Mouse (Mus musculus) heart, embryonic 15.5 days (tissue): Measurements from ENCODE around the gene Slc51a. TPM values are rescaled to one million over a fixed set of nuclear protein-coding genes. Genes with fewer than 3 reads are reported as not detected.

Experiments
- ATAC-seq: fragments of 200-750 bp; cut with Nextera tagmentation; replicated peaks from 2 replicates; pipeline ENCODE4 v1.8.0; 2017; ENCODE audit warnings: low read depth, moderate TSS enrichment; ENCODE audit not compliant: insufficient number of reproducible peaks, insufficient read depth, low FRiP score
- H3K27ac ChIP-seq: fragments of 300-500 bp; sonication (generic); 2 replicates; pipeline ENCODE4 v1.5.1; 2015; ENCODE audit warnings: mild to moderate bottlenecking, inconsistent platforms
- H3K27me3 ChIP-seq: fragments of 300-500 bp; sonication (generic); 2 replicates; pipeline ENCODE4 v1.6.1; 2015; ENCODE audit warnings: inconsistent platforms
- H3K36me3 ChIP-seq: fragments of 300-500 bp; sonication (generic); 2 replicates; pipeline ENCODE4 v1.6.1; 2015; ENCODE audit warnings: mild to moderate bottlenecking, inconsistent platforms
- H3K4me1 ChIP-seq: fragments of 300-500 bp; sonication (generic); replicated peaks from 2 replicates; pipeline ENCODE4 v1.6.1; 2015; ENCODE audit warnings: inconsistent platforms
- H3K4me2 ChIP-seq: fragments of 300-500 bp; sonication (generic); 2 replicates; pipeline ENCODE4 v1.6.1; 2015; ENCODE audit warnings: inconsistent platforms, mild to moderate bottlenecking, moderate library complexity
- H3K4me3 ChIP-seq: fragments of 300-500 bp; sonication (generic); 2 replicates; pipeline ENCODE4 v1.5.1; 2015; ENCODE audit warnings: mild to moderate bottlenecking, inconsistent platforms
- H3K9ac ChIP-seq: fragments of 300-500 bp; sonication (generic); 2 replicates; pipeline ENCODE4 v1.6.1; 2015; ENCODE audit warnings: mild to moderate bottlenecking, inconsistent platforms
- H3K9me3 ChIP-seq: fragments of 300-500 bp; sonication (generic); replicated peaks from 2 replicates; pipeline ENCODE4 v1.6.1; 2016; ENCODE audit warnings: inconsistent platforms
- WGBS: fragments of 180-500 bp; shearing (Covaris S2); methylation state at CpG from one replicate; pipeline ENCODE4 v1.1.7; 2015; ENCODE audit warnings: mixed read lengths; 5-methylcytosine and 5-hydroxymethylcytosine counted together
- polyA plus RNA-seq: library from polyadenylated mRNA; unstranded; fragments of >200 nt; fragmentation: Nextera tagmentation; extraction: Ambion mirVana; gene quantifications from 2 replicates; pipeline ENCODE4 v1.2.1, GENCODE M21; 2015

Slc51a gene
- polyA plus RNA-seq, 1 experiment from 2014 or later, result 0.49 TPM

DNA sequence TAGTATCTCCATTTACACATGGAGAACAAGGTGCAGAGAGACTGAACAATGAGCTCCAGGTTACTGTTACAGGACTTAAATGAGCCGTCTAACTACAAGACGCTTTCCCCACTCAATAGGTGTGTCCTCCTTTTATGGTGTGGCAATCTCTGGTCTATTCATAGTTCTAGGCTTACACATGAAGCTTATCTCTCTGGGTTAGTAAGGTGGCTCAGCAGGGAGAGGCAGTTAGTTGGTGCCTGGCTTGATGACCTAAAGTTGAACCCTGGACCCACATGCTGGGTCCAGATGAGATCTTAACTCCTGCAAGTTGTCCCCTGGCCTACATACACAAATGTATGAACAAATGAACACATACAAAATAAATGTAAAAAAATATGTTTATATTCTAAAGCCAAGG lies 24.3 kb downstream of the Slc51a start:
- Histone ChIP-seq H3K4me3 (no peak overlapping the region), H3K36me3 (peaks cover 27% of the 10 kb centered on the region), H3K4me1 (peaks cover 12% of the 10 kb centered on the region), H3K9ac (no peak overlapping the region), H3K27me3 (no peaks in the 10 kb centered on the region), H3K9me3 (no peaks in the 10 kb centered on the region), H3K4me2 (no peak overlapping the region), H3K27ac (peak overlapping the region; percentile 77)
- WGBS, result 52% methylated on average over 2 of the region's 2 CpGs
- peak; percentile 69 for ATAC-seq

DNA sequence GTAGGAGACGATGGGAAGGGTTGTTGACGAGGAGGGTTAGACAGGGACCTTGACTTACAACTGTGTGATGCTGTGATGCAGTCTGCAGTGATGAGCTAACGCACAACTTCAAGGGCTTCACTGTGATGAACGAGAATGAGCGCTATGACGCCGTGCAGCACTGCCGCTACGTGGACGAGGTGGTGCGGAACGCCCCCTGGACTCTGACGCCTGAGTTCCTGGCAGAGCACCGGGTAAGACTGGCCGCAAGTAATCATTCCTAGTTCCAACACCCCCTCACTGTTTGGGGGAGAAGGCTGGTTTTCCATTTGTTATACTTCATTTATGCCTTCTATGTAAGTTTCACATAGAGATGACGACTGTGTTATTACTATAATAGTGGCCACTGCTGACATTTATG lies 24.7 kb downstream of the Slc51a start:
- Histone ChIP-seq H3K9me3 (no peaks in the 10 kb centered on the region), H3K27me3 (no peaks in the 10 kb centered on the region), H3K4me3 (no peak overlapping the region), H3K27ac (peak overlapping the region; percentile 77), H3K4me2 (no peak overlapping the region), H3K36me3 (peaks cover 22% of the 10 kb centered on the region), H3K4me1 (peaks cover 12% of the 10 kb centered on the region), H3K9ac (no peak overlapping the region)
- 83% methylated on average over 16 of the region's 16 CpGs for whole genome bisulfite sequencing
- no peak for ATAC-seq

DNA sequence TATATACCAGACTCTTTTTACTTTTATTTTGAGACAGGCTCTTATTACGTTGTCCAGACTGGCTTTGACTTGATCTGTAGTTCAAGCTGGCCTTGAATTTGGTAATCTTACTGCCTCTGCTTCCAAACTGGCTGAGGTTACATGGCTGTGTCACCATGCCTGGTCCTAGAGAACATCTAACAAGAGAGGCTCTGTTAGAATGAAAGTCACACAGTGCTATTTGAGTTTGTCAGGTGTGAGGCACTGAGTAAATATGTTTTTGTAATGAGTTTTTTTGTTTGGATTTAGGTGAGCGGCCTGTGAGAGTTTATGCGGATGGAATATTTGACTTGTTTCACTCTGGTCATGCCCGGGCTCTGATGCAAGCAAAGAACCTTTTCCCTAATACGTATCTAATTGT lies 26.0 kb downstream of the Slc51a start:
- no peak overlapping the region for H3K9ac ChIP-seq
- H3K27me3 ChIP-seq, result no peaks in the 10 kb centered on the region
- H3K4me2 ChIP-seq, result no peak overlapping the region
- no peak for ATAC-seq
- no peak overlapping the region; the same call in 1 of the 2 replicates for H3K27ac ChIP-seq
- no peaks in the 10 kb centered on the region for H3K9me3 ChIP-seq
- peaks cover 18% of the 10 kb centered on the region for H3K36me3 ChIP-seq
- H3K4me3 ChIP-seq, result no peak overlapping the region
- H3K4me1 ChIP-seq, result peaks cover 14% of the 10 kb centered on the region
- WGBS, result 91% methylated on average over 5 of the region's 5 CpGs

DNA sequence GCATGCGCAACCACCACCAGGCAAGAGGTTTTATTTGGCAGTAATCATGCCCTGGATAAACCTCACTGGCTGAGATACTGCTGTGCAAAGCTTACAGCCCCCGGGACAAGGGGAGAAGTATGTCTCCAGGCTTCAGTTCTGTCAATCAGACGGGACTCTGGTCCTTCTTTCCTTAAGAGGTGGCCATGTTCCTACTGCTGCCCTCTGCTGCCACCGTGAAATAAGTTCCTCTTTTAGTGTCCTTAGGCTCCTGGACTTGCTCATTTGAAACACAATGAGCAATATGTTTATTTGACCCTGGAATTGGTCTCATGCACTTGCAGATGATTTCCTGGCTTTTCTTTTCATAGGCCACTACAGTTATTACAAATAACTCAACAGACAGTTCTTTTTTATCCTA lies 27.2 kb downstream of the Slc51a start:
- no peak overlapping the region for H3K4me2 ChIP-seq
- H3K9me3 ChIP-seq, result no peaks in the 10 kb centered on the region
- no peaks in the 10 kb centered on the region for H3K27me3 ChIP-seq
- ATAC-seq, result no peak
- no peak overlapping the region for H3K4me3 ChIP-seq
- H3K36me3 ChIP-seq, result peaks cover 27% of the 10 kb centered on the region
- no peak overlapping the region for H3K27ac ChIP-seq
- 50% methylated on average over 4 of the region's 4 CpGs for WGBS
- no peak overlapping the region for H3K9ac ChIP-seq
- H3K4me1 ChIP-seq, result peaks cover 14% of the 10 kb centered on the region

DNA sequence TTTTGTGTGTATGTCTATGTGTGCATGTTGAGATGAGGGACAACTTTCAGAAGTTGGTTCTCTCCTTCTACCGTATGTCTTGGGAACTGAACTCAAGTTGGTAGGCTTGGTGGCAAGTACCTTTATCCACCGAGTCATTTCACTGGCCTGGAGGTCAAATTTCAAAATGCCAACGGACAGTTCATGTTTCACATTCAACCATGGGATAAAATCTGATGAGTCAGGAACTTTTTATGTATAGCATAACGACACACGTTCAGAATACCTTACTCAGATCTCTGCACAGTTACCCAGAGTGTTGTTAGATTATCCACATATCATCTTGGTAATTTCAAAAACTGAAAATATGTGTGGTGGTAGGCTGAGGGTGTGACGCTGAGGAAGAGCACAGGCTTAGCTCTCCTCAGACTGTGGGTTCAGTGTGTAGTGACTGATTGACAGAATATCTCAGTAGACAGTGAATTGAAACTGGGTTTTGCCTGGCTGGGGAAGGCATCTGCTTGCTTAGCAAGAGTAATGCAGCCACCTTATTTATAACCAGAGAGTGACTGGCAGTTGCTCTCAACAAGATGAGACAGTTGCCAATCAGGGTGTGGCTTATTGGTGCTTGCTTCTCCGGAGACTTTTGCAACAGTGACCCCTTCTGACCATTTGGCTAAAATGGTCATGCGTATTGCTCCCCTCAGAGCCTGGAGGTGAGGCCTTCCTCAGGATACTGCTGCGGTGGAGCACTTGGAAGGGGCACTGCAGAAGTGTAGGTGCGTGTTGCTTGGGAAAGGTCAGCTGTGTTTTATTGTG lies 29.9 kb downstream of the Slc51a start:
- H3K4me1 ChIP-seq, result peaks cover 4% of the 10 kb centered on the region; the same call in 1 of the 2 replicates
- H3K9ac ChIP-seq, result no peak overlapping the region
- H3K27ac ChIP-seq, result no peak overlapping the region
- 55% methylated on average over 10 of the region's 10 CpGs for WGBS
- no peaks in the 10 kb centered on the region for H3K27me3 ChIP-seq
- 0 out of 2 replicates have a peak, but pooled peaks have one; percentile 53 for ATAC-seq
- no peak overlapping the region for H3K4me3 ChIP-seq
- H3K9me3 ChIP-seq, result no peaks in the 10 kb centered on the region
- H3K4me2 ChIP-seq, result no peak overlapping the region
- H3K36me3 ChIP-seq, result peaks cover 41% of the 10 kb centered on the region

DNA sequence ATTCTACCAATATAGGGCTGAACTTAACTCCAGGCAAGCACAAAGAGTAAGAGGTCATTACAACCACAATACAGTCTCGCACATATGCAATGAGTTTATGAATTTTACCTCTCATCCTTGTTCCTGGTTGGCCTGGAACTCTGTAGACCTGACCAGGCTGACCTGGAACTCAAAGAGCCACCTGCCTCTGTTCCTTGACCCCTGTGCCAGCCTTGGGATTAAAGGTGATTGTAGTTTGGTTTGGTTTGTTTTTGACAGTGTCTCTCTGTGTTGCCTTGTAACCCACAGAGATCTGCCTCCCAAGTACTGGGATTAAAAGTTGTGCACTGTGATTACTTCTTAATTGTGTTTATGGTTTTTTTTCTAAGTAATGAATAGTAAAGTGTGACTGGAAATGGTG lies 30.9 kb downstream of the Slc51a start:
- Histone ChIP-seq H3K36me3 (peaks cover 40% of the 10 kb centered on the region), H3K27ac (no peak overlapping the region), H3K4me1 (0 out of 2 replicates have a peak, but pooled peaks cover 2% of the 10 kb centered on the region), H3K4me3 (no peak overlapping the region), H3K9ac (no peak overlapping the region), H3K9me3 (no peaks in the 10 kb centered on the region), H3K4me2 (no peak overlapping the region), H3K27me3 (no peaks in the 10 kb centered on the region)
- no peak for ATAC-seq
- 94% methylated on average over 1 of the region's 1 CpGs for WGBS

DNA sequence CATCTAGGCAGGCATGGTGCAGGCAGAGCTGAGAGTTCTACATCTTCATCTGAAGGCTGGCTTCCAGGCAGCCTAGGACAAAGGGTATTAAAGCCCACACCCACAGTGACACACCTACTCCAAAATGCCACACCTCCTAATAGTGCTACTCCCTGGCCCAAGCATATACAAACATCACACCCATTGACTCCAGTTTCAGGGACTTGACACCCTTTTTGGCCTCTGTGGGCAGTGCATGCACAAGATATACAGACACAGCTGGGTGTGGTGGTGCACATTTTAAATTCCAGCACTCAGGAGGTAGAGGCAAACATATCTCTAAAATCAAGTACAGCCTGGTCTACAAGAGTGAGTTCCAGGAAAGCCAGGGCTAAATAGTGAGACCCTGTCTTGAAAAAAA lies 31.6 kb downstream of the Slc51a start:
- Histone ChIP-seq H3K4me1 (0 out of 2 replicates have a peak, but pooled peaks cover 2% of the 10 kb centered on the region), H3K4me2 (no peak overlapping the region), H3K9ac (no peak overlapping the region), H3K27me3 (no peaks in the 10 kb centered on the region), H3K4me3 (no peak overlapping the region), H3K27ac (no peak overlapping the region), H3K36me3 (peaks cover 42% of the 10 kb centered on the region), H3K9me3 (no peaks in the 10 kb centered on the region)
- ATAC-seq, result no peak

DNA sequence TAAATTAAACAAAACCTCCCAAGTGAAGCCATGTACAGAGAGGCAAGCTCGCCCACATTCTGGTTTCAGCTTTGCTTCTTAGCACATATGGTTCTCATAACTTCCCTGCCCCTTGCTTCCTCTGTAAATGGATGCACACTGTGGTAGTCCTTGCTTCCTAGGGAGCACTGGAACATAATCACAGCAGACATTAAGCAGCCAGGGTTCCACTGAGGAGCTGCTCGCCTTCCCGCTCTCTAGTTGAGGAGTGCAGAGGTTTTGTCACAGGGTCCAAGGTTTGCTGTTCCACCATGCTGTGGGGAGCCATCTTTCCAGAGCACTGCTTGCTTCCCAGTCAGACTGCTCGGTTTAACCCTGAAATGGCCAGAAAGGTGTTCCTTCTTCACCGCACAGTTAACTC lies 33.0 kb downstream of the Slc51a start:
- Histone ChIP-seq H3K4me2 (no peak overlapping the region), H3K4me1 (0 out of 2 replicates have a peak, but pooled peaks cover 2% of the 10 kb centered on the region), H3K36me3 (peaks cover 42% of the 10 kb centered on the region), H3K9ac (no peak overlapping the region), H3K9me3 (no peaks in the 10 kb centered on the region), H3K27me3 (no peaks in the 10 kb centered on the region), H3K27ac (no peak overlapping the region), H3K4me3 (no peak overlapping the region)
- 83% methylated on average over 5 of the region's 5 CpGs for WGBS
- ATAC-seq, result no peak

DNA sequence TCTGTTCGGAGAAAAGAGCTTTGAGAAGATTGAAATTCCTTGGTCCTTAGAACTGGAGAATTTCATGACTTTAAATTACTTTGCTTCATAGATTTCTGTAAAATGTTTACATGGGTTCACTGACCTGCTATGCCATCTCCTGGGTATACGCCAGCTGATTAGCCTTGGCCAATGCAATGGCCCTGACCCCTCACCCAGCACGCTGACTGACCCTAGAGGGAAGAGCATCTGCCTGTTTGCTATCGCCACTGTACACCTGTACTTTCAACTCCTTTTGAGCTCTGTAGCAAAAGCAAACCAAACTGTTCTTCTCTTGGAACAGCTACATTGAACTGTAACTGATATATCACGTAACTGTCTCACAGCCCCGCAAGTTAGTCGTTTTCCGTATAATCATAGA lies 34.6 kb downstream of the Slc51a start:
- H3K4me1 ChIP-seq, result 0 out of 2 replicates have a peak, but pooled peaks cover 2% of the 10 kb centered on the region
- H3K9ac ChIP-seq, result no peak overlapping the region
- no peak overlapping the region for H3K4me3 ChIP-seq
- no peaks in the 10 kb centered on the region for H3K9me3 ChIP-seq
- WGBS, result 91% methylated on average over 8 of the region's 8 CpGs
- no peak overlapping the region for H3K27ac ChIP-seq
- H3K27me3 ChIP-seq, result no peaks in the 10 kb centered on the region
- H3K4me2 ChIP-seq, result no peak overlapping the region
- peaks cover 38% of the 10 kb centered on the region for H3K36me3 ChIP-seq
- no peak for ATAC-seq

DNA sequence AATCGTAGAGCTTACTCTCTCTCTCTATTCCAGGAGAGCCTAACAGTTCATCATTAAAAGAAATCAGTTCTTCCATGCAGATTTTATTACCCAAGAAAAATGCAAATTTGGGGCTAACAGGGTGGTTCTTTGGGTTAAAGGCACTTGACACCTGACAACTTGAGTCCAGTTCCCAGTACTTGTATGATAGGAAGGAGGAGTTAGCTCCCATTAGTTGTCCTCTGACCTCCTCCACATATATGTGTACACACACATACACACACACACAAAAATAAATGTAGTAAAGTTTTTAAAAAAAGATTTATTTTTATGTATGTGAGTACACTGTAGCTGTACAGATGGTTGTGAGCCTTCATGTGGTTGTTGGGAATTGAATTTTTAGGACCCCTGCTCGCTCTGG lies 37.5 kb downstream of the Slc51a start:
- 90% methylated on average over 2 of the region's 2 CpGs for WGBS
- Histone ChIP-seq H3K36me3 (peaks cover 21% of the 10 kb centered on the region; the same call in 1 of the 2 replicates), H3K4me2 (no peak overlapping the region), H3K27ac (no peak overlapping the region), H3K9ac (no peak overlapping the region), H3K9me3 (no peaks in the 10 kb centered on the region), H3K4me3 (no peak overlapping the region), H3K4me1 (peaks cover 3% of the 10 kb centered on the region; the same call in 1 of the 2 replicates), H3K27me3 (no peaks in the 10 kb centered on the region)
- ATAC-seq, result no peak

DNA sequence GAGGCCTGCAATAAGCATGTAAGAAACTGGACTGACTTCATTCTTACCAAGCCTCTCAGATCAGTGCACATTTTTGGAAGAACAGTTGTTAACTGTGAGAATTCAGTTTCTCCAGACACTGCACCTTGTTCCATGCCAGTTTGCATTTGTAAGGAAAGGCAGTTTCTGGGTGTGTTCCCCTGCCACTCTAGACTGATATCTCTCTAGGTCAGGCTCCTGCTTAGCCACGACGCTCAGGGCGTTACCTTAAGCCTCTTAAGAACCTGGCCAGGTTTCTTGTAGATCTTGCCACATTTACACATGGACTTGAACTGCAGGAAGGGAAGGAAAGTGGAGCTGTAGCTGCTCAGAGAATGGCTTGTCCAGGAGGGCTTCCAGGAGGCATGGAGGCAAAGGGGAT lies 38.0 kb downstream of the Slc51a start:
- Histone ChIP-seq H3K36me3 (peaks cover 16% of the 10 kb centered on the region; the same call in 1 of the 2 replicates), H3K9ac (no peak overlapping the region), H3K27ac (no peak overlapping the region), H3K4me1 (peaks cover 3% of the 10 kb centered on the region; the same call in 1 of the 2 replicates), H3K4me2 (no peak overlapping the region), H3K9me3 (no peaks in the 10 kb centered on the region), H3K27me3 (no peaks in the 10 kb centered on the region), H3K4me3 (no peak overlapping the region)
- ATAC-seq, result no peak
- WGBS, result 78% methylated on average over 3 of the region's 3 CpGs
